Mouse (Mus musculus): ENCODE measurements around the gene Hint1. TPM values are rescaled to one million over a fixed set of nuclear protein-coding genes. Genes with fewer than 3 reads are reported as not detected.

The Hint1 gene
- polyA plus RNA-seq, 1 experiment = 336 TPM

- no peaks in the 10 kb centered on the region for H3K4me1 ChIP-seq (replicated peaks; ENCODE audit: control insufficient read depth, insufficient read depth, low read length)
- no peak for DNase-seq
- no peaks in the 10 kb centered on the region for H3K27me3 ChIP-seq (ENCODE audit: control insufficient read depth, insufficient read depth, low read length)
- TF ChIP-seq CTCF (IDR thresholded peaks at IDR 0.05; ENCODE audit: borderline replicate concordance, control insufficient read depth, extremely low read depth, insufficient read depth, low read length, poor library complexity) = no peak
- TF ChIP-seq POLR2A (IDR thresholded peaks at IDR 0.05; ENCODE audit: control insufficient read depth, extremely low read depth, insufficient read depth, low read length, poor library complexity) = no peak
- H3K27ac ChIP-seq (ENCODE audit: control insufficient read depth, insufficient read depth, low read length) = no peak overlapping the region
- WGBS = 94% methylated on average over 9 of the region's 9 CpGs
- H3K36me3 ChIP-seq (ENCODE audit: control insufficient read depth, insufficient read depth, low read length) = peaks cover 72% of the 10 kb centered on the region
- H3K4me3 ChIP-seq (ENCODE audit: control insufficient read depth, insufficient read depth, low read length) = no peak overlapping the region
Observed at GRCm38 (mm10) chr11:54912503-54913316, 46.5 kb downstream of the Hint1 start.

- peaks cover 82% of the 10 kb centered on the region for H3K36me3 ChIP-seq (ENCODE audit: control insufficient read depth, insufficient read depth, low read length)
Observed at GRCm38 (mm10) chr11:54913841-54914240, 47.7 kb downstream of the Hint1 start.

DNA sequence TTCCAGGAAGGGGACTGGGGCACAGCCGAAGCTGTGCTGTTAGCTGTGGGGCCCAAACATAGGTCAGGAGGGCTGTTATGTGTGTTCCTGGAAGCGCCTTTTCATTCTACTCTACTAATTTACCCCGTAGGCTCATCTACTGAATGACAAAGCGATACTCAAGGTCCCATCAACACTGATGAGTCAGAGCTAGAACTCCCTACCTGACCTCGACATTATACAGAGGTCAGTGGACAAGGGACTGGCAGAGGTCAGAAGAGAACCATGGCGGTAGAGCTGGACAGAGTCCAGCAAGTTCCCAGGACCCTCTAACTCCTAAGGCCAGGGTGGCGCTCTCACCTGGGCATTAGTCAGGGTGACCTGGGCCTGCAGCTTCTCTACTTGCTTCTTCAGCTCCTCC lies 51.3 kb downstream of the Hint1 start:
- WGBS = 97% methylated on average over 7 of the region's 7 CpGs

More at GRCm38 (mm10) chr11:54913841-54914240, 47.7 kb downstream of the Hint1 start:
- H3K4me1 ChIP-seq (replicated peaks; ENCODE audit: control insufficient read depth, insufficient read depth, low read length) = no peaks in the 10 kb centered on the region
- no peak overlapping the region for H3K27ac ChIP-seq (ENCODE audit: control insufficient read depth, insufficient read depth, low read length)
- 98% methylated on average over 5 of the region's 5 CpGs for WGBS
- H3K4me3 ChIP-seq (ENCODE audit: control insufficient read depth, insufficient read depth, low read length) = no peak overlapping the region
- H3K27me3 ChIP-seq (ENCODE audit: control insufficient read depth, insufficient read depth, low read length) = no peaks in the 10 kb centered on the region
- DNase-seq = no peak
- no peak for TF ChIP-seq CTCF (IDR thresholded peaks at IDR 0.05; ENCODE audit: borderline replicate concordance, control insufficient read depth, extremely low read depth, insufficient read depth, low read length, poor library complexity)
- TF ChIP-seq POLR2A (IDR thresholded peaks at IDR 0.05; ENCODE audit: control insufficient read depth, extremely low read depth, insufficient read depth, low read length, poor library complexity) = no peak

GRCm38 (mm10) chr11:54918273-54918672 lies 52.1 kb downstream of the Hint1 start:
- no peak for DNase-seq
- 97% methylated on average over 4 of the region's 4 CpGs for WGBS
- TF ChIP-seq CTCF (IDR thresholded peaks at IDR 0.05; ENCODE audit: borderline replicate concordance, control insufficient read depth, extremely low read depth, insufficient read depth, low read length, poor library complexity) = 0 out of 2 replicates have a peak, but pooled peaks have one; percentile 20
- TF ChIP-seq POLR2A (IDR thresholded peaks at IDR 0.05; ENCODE audit: control insufficient read depth, extremely low read depth, insufficient read depth, low read length, poor library complexity) = no peak
- no peak overlapping the region for H3K4me3 ChIP-seq (ENCODE audit: control insufficient read depth, insufficient read depth, low read length)
- no peaks in the 10 kb centered on the region for H3K4me1 ChIP-seq (replicated peaks; ENCODE audit: control insufficient read depth, insufficient read depth, low read length)
- no peaks in the 10 kb centered on the region for H3K27me3 ChIP-seq (ENCODE audit: control insufficient read depth, insufficient read depth, low read length)
- H3K27ac ChIP-seq (ENCODE audit: control insufficient read depth, insufficient read depth, low read length) = no peak overlapping the region
- peaks cover 86% of the 10 kb centered on the region for H3K36me3 ChIP-seq (ENCODE audit: control insufficient read depth, insufficient read depth, low read length)

More for the DNA sequence above, 51.3 kb downstream of the Hint1 start:
- TF ChIP-seq CTCF (IDR thresholded peaks at IDR 0.05; ENCODE audit: borderline replicate concordance, control insufficient read depth, extremely low read depth, insufficient read depth, low read length, poor library complexity) (no peak), POLR2A (IDR thresholded peaks at IDR 0.05; ENCODE audit: control insufficient read depth, extremely low read depth, insufficient read depth, low read length, poor library complexity) (no peak)
- Histone ChIP-seq H3K27ac (ENCODE audit: control insufficient read depth, insufficient read depth, low read length) (no peak overlapping the region), H3K27me3 (ENCODE audit: control insufficient read depth, insufficient read depth, low read length) (no peaks in the 10 kb centered on the region), H3K36me3 (ENCODE audit: control insufficient read depth, insufficient read depth, low read length) (peaks cover 80% of the 10 kb centered on the region), H3K4me3 (ENCODE audit: control insufficient read depth, insufficient read depth, low read length) (no peak overlapping the region), H3K4me1 (replicated peaks; ENCODE audit: control insufficient read depth, insufficient read depth, low read length) (no peaks in the 10 kb centered on the region)
- no peak for DNase-seq

Other genes starting within 250 kb of the Hint1 start
- gene Cdc42se2, start 78.7 kb upstream of the Hint1 start, polyA plus RNA-seq (2012; rRNA removed) = 122 and 127 TPM in 2 replicates
- gene Lyrm7, start 5.5 kb upstream of the Hint1 start, polyA plus RNA-seq (2012; rRNA removed) = 2.9 and 3.5 TPM in 2 replicates
- gene Gpx3, start 36.1 kb downstream of the Hint1 start, polyA plus RNA-seq (2012; rRNA removed) = 120 and 133 TPM in 2 replicates
- 114 and 121 TPM in 2 replicates for gene Tnip1, start 96.5 kb downstream of the Hint1 start, polyA plus RNA-seq (2012; rRNA removed)
- gene Anxa6, start 167.1 kb downstream of the Hint1 start, polyA plus RNA-seq (2012; rRNA removed) = 121 and 130 TPM in 2 replicates
- 13.9 and 16.5 TPM in 2 replicates for gene Ccdc69, start 211.7 kb downstream of the Hint1 start, polyA plus RNA-seq (2012; rRNA removed)
- 37.2 and 39.9 TPM in 2 replicates for gene Gm2a, start 231.7 kb downstream of the Hint1 start, polyA plus RNA-seq (2012; rRNA removed)